Mouse (Mus musculus) kidney, postnatal 36 days (tissue): ENCODE measurements at regions not wholly inside any gene's neighbourhood (a gene's known extent, or its start where the extent isn't known, plus 50 kb on each side); places are given as distances from the start of the nearest gene placed in this dataset.
"Not testable (repeated sequence)": the region's sequence is repeated elsewhere in the genome, so short reads cannot be mapped to it uniquely, and the experiment has no call there.

Source experiments
- DNase-seq, 2 experiments: peaks; one replicate each; pipeline ENCODE4 v3.0.0; 2021 to 2022; ENCODE audit warnings: mixed read lengths in 2 of 2

- DNase-seq, result no peak
These were observed 105.8 kb downstream of the Dad1 start for GRCm38 (mm10) chr14:54148121-54148520.

DNA sequence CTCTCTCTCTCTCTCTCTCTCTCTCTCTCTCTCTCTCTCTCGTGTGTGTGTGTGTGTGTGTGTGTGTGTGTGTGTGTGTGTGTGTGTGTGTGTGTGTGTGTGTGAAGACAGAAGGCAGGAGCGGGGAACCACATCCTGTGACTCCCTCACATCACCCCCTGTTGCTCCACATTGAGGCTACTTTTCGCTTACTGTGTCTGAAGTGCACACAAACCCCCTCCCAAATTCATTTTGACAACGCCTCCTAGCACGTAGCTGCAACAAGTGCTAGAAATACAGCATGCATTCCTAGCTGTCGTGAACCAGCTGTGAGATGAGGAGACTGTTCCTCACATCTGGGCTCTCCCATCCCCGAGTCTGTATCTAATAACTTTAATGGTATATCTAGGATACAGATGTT lies 106.4 kb downstream of the Dad1 start:
- DNase-seq, result no peak

DNA sequence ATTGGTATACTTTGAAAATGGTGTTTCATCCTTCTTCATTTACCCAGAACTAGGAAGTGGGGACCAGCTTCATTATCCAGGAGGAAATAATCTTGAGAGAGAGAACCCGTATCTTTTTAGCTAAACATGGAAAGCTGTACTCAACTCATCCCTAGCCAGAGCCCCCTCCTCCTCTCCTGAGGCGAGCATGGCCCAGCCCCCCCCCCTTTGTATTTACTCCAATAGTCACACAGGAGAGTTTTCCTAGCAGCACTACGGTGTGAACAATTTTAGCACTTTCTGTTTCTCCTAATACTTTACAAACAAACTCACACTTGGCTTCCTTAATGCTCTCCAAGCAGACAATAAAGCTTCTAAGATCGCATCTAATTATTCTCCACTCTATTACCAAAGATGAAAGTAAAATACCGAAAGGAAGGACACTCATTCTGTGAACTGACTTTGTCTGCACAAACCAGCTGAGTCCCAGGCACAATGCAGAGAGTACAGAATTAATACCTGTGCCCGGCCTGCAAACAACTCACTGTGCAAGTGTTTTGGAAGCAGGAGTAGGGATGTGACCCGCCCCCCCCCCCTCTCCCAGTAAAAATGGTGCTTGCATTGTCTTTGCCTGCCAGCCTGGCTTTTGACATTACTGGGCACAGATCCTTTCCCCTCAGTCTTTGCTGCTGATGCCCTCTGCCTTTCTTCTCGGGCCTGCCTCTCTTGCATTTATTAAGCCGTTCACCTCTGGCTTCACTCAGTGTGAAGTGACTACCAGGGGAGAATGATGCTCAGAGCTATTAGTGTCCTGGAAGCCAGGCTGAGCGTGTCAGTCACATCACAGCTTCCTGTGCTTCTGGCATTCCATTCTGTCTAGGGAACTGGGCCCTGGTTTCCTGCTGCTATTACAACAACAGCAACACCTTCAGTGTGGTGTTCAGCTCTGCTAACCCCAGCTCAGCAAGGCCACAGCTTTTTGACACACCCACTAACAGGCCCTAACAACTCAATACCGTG lies 107.9 kb downstream of the Dad1 start:
- DNase-seq, result no peak

DNA sequence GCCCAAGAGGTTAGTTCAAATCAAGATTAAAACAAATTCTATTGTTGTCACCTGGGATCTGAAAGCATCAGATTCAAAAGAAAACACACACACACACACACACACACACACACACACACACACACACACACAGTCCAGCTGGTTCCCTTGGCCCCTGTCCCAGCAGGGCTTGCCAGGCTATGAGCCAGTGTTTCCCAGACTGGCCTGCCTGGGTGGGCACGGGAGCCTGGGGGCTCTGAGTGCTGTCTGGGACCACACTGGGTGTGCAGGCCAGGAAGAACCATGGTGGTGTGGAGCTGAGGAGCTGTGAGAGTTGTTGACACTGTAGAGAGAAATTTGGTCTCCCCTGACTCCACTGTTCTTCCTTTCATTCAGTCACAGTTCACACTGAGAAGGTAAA lies 110.1 kb downstream of the Dad1 start:
- DNase-seq, result no peak

- no peak for DNase-seq
These were observed 115.6 kb downstream of the Dad1 start for GRCm38 (mm10) chr14:54138288-54138687.

DNA sequence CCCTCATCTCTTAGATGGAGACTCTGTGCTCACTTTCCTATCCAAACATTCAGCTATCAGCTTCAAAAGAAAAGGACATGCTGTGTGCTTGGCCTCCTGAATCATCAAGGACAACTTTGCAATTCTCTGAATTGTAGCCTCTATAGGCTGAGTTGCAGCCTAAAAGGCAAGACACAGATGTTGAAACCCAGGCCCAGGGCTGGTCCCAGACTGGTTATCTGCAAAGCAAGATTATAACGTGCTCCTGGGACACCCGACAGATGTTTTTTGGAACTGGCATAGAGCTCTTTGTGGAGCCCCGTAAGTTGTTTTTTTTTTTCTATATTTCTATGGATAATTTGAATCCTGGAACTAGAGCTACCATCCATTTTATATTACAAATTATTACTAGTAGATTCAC lies 117.4 kb downstream of the Dad1 start:
- DNase-seq, result no peak

DNA sequence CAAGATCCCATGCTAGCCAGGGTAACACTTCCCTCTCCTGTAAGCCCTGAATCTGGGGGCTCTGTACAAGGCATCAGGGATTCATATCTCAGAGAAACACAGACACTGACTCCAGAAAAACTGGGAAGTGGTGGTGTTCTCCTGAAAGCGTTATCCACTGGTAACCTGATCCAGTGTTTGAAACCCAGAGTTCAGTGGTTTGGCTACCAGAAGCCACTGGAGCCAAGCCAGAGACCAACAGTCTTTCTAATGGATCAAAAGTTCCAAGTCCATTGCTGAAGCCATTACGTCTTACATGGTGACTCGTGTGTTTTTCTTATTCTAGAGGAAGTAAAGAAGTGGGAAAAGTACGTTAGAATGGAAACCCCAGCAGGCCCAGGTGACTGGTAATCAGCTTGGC lies 125.6 kb downstream of the Dad1 start:
- DNase-seq, result peak; percentile 38 to 70

- no peak for DNase-seq
These were observed 128.4 kb downstream of the Dad1 start for GRCm38 (mm10) chr14:54125510-54125909.

GRCm38 (mm10) chr14:54121973-54122372 lies 131.9 kb downstream of the Dad1 start:
- no peak for DNase-seq

DNA sequence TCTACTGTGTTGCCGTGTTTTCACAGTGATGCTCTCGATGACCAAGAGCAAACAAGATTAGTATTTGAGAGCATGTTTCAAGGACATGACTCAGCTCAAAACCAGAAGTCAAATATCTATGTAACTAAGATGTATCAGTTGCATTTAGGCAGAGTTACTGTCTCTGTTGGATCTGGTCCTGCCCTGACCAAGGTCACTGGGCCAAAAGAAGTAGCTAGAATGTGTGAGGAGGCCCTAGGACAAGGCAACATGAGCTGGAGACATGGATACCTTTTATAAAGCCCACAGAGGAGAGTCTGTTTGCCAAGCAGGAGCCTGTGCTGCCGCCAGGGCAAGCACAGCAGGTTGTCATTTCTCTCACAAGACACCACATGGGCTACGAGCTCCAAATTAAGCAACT lies 132.6 kb downstream of the Dad1 start:
- DNase-seq, result no peak

DNA sequence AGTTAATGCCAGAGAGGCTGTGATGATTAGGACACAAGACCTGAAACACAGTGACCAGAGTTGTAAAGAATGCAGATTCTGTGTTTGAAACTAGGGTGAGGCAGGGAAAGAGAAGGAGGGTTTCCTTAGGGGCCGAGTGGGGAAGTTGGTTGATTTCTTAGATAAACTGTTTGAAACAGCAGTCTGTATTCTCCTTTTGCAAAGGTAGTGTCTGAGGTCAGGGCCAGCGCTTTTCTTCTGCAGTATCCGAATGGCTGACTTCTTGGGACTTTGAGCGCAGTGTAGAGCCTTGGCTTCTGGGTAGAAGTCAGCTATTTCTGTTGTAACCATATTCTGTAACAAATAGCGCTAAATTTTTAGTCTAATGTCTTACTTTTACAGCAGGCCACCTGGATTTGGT lies 133.7 kb downstream of the Dad1 start:
- no peak for DNase-seq

- not testable (repeated sequence) for DNase-seq
These were observed 136.3 kb downstream of the Dad1 start for GRCm38 (mm10) chr14:54117607-54118006.

- DNase-seq, result no peak
These were observed 140.7 kb downstream of the Dad1 start for GRCm38 (mm10) chr14:54113216-54113615.

- DNase-seq, result peak in 1 of 2 experiments; percentile 14
These were observed 142.9 kb downstream of the Dad1 start for GRCm38 (mm10) chr14:54110971-54111370.

DNA sequence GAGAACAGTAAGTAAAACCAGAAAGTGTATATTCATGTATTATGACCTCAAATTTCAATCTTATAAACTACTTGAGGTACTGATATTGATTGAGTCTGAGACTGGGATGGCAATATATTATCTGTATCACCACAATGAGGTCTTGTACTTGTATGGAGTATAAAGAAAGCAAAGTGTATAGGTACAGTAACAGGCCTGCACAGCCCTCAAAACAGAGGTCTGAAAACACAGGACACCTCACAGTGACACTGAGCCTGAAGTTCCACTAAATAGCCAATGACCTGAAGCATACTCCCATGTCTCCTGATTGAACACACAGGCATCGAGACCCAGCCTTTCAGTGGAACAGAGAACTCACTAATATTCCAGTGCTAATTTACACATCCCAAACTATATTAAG lies 144.8 kb downstream of the Dad1 start:
- DNase-seq, result no peak

DNA sequence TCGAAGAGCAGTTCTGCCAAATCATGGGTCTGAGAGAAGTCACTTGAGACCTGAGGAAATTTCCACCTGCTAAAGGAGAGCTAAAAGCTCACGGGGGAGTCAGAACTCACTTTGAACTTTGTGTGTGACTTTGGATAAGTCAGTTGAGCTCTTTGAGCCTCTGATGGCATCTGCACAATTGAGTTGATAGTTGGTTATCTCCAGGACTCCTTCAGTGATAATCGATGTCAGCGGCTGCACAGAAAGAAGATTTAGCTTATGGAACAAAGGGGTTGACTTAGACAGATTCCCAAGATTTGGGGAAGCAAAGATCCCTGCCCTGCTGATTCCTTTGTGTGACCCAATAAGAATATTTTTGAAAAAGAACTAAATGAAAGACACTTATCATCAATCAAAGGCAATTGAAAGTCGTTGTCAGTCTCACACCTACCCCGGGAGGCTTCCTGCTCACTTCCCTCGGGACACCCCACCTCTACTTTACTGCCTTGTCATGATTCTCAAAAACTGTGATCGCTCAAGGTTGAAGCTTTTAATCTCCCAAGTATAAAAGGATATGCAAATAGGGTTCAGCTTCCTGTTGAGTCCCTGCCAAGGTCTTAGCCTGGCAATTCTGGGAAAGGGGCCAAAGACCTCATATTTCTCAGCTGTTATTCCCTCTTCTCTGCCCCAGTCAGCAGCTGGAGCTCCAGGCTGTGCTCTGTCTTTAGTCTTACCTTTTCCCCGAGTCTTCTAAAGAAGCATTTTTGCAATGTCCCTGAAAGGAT lies 145.4 kb downstream of the Dad1 start:
- peak; percentile 81 to 87 for DNase-seq

DNA sequence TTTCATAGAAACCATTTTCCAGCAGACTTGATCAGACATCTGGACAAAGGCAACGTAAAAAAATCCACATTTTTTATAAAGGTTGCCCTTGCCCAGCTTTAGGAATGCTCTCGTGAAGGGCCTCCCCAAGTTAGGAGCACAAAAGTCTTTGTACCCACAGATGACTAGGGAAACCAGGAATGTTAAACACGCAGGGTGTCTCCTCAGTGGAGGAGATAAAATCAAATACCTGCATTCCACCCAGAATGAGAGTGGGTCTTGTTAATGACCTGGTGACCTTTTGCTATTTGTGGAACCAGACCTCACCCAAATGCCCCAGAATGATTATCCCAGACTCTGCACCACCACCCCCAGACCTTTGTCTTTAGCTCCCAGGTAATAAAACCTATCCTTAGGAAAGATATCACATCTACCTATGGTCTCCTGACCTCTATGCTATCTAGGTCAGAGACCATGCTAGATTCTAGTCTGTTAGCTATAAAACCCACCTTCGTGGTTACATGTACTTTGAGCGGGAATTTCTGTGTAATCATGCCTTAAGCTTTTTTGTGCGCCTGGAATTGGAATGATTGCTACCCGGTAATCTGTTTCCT lies 146.6 kb downstream of the Dad1 start:
- no peak for DNase-seq

- DNase-seq, result no peak
These were observed 149.7 kb downstream of the Dad1 start for GRCm38 (mm10) chr14:54104243-54104642.

- no peak for DNase-seq
These were observed 150.4 kb downstream of the Dad1 start for GRCm38 (mm10) chr14:54103541-54103940.

DNA sequence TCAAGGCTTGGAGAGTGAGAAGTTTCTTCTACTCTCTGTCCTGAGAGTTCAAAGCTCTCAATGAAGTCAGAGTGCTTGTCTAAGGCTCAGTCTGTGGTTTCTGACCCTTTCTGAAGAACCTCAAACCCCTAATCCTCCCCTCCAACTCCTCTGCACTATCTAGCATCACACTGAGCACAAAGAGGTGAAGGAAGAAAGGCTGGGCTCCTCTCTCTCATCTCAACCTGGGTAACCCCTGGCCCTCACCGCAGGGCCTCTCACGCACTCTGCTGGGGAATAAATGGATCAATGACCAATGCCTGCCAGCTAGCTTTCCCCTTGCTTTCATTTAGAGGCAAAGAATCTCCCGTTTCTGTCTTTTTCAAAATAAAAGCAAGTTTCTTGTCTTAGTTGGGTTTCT lies 150.8 kb downstream of the Dad1 start:
- no peak for DNase-seq

GRCm38 (mm10) chr14:54101775-54102174 lies 152.1 kb downstream of the Dad1 start:
- no peak for DNase-seq

DNA sequence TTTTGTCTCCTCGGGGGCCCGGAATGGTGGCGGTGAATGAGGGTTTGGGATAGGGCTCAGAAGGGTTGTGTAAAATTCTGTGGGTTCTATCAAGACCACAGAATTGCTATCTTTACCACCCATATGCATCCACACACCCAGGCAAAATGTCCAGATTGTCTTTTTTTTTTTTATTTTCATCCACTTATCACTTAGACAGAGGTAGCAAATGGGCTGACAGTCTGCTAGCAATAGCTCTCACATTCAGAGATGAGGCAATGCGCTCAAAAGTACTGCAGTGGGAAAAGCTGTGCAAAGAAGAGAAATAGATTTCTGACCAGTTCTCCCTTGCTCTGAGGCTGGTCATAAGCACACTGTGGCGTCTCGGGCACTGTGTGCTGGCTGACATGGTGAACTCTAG lies 154.5 kb downstream of the Dad1 start:
- DNase-seq, result no peak

- peak in 1 of 2 experiments; percentile 11 for DNase-seq
These were observed 155.7 kb downstream of the Dad1 start for GRCm38 (mm10) chr14:54098122-54098775.
